Mouse (Mus musculus): ENCODE measurements around the gene Celf2. TPM values are rescaled to one million over a fixed set of nuclear protein-coding genes. Genes with fewer than 3 reads are reported as not detected.

The Celf2 gene
- polyA plus RNA-seq, 1 experiment from 2014 or later = 12.3 TPM

DNA sequence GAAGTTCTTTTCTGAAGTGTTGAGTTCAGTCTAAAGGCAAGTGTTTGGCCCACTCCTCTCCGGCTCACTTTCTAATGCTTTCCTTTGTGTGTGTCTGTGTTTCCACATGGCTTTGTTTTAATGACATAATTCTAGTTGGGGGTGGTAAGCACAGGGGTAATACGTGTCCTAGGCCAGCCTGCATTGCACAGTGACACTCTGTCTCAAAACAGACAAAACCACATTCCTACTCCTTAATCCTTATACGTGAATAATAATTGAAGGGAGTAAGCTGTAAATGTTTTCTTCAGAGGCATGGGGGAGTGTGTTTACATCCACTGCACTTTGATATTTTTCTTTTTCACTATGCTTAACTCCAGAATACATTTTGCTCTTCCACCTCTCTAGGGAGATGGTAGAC lies 415.9 kb downstream of the Celf2 start:
- Histone ChIP-seq H3K9me3 (ENCODE audit: control insufficient read depth, low read length) (no peaks in the 10 kb centered on the region), H3K4me1 (ENCODE audit: control insufficient read depth, insufficient read depth, low read length) (no peaks in the 10 kb centered on the region), H3K27ac (ENCODE audit: low read depth, low read length) (no peak overlapping the region), H3K36me3 (ENCODE audit: control insufficient read depth, insufficient read depth, low read length) (no peaks in the 10 kb centered on the region), H3K4me2 (replicated peaks; ENCODE audit: low read depth, low read length) (no peak overlapping the region), H3K9ac (ENCODE audit: low read depth, low read length) (no peak overlapping the region), H3K27me3 (ENCODE audit: control insufficient read depth, insufficient read depth, low read length) (no peaks in the 10 kb centered on the region), H3K4me3 (ENCODE audit: low read length) (no peak overlapping the region)
- no peak for ATAC-seq (ENCODE audit: low FRiP score, low TSS enrichment)
- WGBS = 68% methylated on average over 3 of the region's 3 CpGs

DNA sequence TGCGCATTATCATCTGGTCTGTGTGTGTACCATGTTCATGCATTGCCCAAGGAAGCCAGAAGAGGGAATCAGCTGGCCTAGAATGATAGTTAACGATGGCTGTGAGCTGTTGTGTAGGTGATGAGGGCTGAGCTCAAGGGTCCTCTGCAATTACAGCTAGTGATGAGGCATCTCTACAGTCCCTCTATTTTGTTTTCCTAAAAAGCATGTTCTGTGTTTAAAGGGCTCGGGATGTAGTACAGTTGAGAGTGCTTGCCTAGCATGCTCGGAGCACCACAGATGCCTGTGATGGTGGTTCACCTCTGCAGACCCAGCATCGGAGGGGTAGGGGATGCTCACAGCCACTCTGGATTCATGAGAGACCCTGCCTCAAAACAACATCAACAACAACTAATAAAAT lies 416.7 kb downstream of the Celf2 start:
- whole genome bisulfite sequencing = 97% methylated on average over 5 of the region's 5 CpGs

DNA sequence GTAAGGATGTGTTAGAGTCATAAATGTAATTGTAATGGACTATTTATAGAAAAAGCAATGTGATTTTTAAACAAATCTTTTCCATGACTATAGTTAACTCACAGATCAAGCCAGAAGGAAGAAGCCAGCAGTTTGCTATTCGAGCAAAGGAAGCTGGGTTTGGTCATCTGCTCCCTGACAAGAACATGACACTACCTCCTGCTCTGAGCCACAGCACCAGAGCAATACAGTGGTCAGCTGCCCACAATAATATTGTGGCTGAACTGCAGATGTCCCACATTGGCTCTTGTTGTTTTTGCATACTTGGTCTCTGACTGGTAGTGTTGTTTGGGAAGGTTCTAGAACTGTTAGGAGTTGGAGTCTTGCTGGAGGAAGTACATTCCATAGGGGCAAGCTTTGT lies 418.9 kb downstream of the Celf2 start:
- no peaks in the 10 kb centered on the region for H3K9me3 ChIP-seq (ENCODE audit: control insufficient read depth, low read length)
- no peaks in the 10 kb centered on the region for H3K36me3 ChIP-seq (ENCODE audit: control insufficient read depth, insufficient read depth, low read length)
- H3K4me2 ChIP-seq (replicated peaks; ENCODE audit: low read depth, low read length) = no peak overlapping the region
- no peaks in the 10 kb centered on the region for H3K4me1 ChIP-seq (ENCODE audit: control insufficient read depth, insufficient read depth, low read length)
- 75% methylated on average over 1 of the region's 1 CpGs for WGBS
- ATAC-seq (ENCODE audit: low FRiP score, low TSS enrichment) = no peak
- no peak overlapping the region for H3K9ac ChIP-seq (ENCODE audit: low read depth, low read length)
- no peak overlapping the region for H3K27ac ChIP-seq (ENCODE audit: low read depth, low read length)
- H3K4me3 ChIP-seq (ENCODE audit: low read length) = no peak overlapping the region
- H3K27me3 ChIP-seq (ENCODE audit: control insufficient read depth, insufficient read depth, low read length) = no peaks in the 10 kb centered on the region

More for the DNA sequence above, 416.7 kb downstream of the Celf2 start:
- Histone ChIP-seq H3K4me2 (replicated peaks; ENCODE audit: low read depth, low read length) (no peak overlapping the region), H3K27ac (ENCODE audit: low read depth, low read length) (no peak overlapping the region), H3K9ac (ENCODE audit: low read depth, low read length) (no peak overlapping the region), H3K27me3 (ENCODE audit: control insufficient read depth, insufficient read depth, low read length) (no peaks in the 10 kb centered on the region), H3K4me1 (ENCODE audit: control insufficient read depth, insufficient read depth, low read length) (no peaks in the 10 kb centered on the region), H3K4me3 (ENCODE audit: low read length) (no peak overlapping the region), H3K9me3 (ENCODE audit: control insufficient read depth, low read length) (no peaks in the 10 kb centered on the region), H3K36me3 (ENCODE audit: control insufficient read depth, insufficient read depth, low read length) (no peaks in the 10 kb centered on the region)
- ATAC-seq (ENCODE audit: low FRiP score, low TSS enrichment) = no peak

DNA sequence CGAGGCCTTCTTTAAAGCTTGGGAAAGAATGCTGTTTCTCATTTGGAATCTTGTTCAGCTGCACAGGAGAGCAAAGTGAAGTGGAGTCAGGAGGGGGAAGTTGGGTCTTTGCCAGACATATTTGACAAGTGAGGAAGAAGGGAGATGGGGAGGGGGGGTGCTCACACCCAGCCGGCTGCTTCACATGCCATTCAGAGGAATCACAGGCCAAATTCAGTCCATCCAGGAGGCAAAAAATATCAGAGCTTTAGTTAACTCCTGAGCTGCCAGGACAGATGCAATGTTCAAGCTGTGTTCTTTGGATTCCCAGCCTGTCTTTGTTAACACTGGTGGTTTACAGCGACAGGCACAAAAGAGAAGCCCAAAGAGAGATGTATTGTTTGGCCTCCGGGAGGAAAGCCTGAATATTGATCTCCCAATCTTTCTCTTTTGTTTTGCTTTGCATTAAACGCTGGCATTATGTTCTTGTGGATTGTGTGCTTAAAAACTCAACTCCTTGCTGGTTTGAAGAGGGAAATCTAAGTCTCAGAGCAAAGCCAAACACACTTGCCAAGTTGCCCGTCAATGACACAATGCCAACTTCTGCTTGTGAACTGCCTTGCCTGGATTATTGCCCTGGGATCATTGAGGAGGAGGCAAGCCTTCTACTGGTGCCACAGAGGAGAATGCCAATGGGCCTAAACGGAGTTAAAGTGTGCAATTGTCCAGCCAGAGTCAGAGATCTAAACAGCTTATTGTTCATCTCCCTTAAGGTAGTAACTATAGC lies 420.1 kb downstream of the Celf2 start:
- ATAC-seq (ENCODE audit: low FRiP score, low TSS enrichment) = no peak
- H3K36me3 ChIP-seq (ENCODE audit: control insufficient read depth, insufficient read depth, low read length) = no peaks in the 10 kb centered on the region
- H3K4me2 ChIP-seq (replicated peaks; ENCODE audit: low read depth, low read length) = no peak overlapping the region
- H3K4me3 ChIP-seq (ENCODE audit: low read length) = no peak overlapping the region
- no peaks in the 10 kb centered on the region for H3K4me1 ChIP-seq (ENCODE audit: control insufficient read depth, insufficient read depth, low read length)
- H3K9ac ChIP-seq (ENCODE audit: low read depth, low read length) = no peak overlapping the region
- H3K27me3 ChIP-seq (ENCODE audit: control insufficient read depth, insufficient read depth, low read length) = no peaks in the 10 kb centered on the region
- no peak overlapping the region for H3K27ac ChIP-seq (ENCODE audit: low read depth, low read length)
- H3K9me3 ChIP-seq (ENCODE audit: control insufficient read depth, low read length) = no peaks in the 10 kb centered on the region
- WGBS = 46% methylated on average over 7 of the region's 7 CpGs

DNA sequence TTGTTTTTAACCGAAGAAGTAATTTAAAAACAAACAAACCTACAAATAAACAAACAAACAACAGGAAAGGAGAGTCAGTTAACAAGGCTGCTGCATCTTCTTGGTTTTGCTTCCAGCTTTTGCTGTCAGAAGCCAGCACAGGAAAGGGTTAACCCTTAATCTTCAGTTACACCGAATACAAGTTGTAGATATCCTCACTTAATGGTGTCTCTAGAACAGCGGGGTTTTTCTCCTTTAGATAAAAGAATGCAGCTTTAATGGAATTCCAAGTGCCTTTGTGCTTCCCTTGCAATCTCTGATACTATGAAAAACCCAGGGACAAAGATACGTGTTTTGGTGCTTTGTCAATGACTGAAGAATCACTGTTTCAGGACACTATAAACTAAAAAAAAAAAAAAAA lies 420.8 kb downstream of the Celf2 start:
- H3K4me2 ChIP-seq (replicated peaks; ENCODE audit: low read depth, low read length) = no peak overlapping the region
- no peaks in the 10 kb centered on the region for H3K27me3 ChIP-seq (ENCODE audit: control insufficient read depth, insufficient read depth, low read length)
- no peaks in the 10 kb centered on the region for H3K36me3 ChIP-seq (ENCODE audit: control insufficient read depth, insufficient read depth, low read length)
- no peak overlapping the region for H3K9ac ChIP-seq (ENCODE audit: low read depth, low read length)
- H3K4me1 ChIP-seq (ENCODE audit: control insufficient read depth, insufficient read depth, low read length) = no peaks in the 10 kb centered on the region
- WGBS = 43% methylated on average over 4 of the region's 4 CpGs
- H3K4me3 ChIP-seq (ENCODE audit: low read length) = no peak overlapping the region
- no peak for ATAC-seq (ENCODE audit: low FRiP score, low TSS enrichment)
- no peak overlapping the region for H3K27ac ChIP-seq (ENCODE audit: low read depth, low read length)
- H3K9me3 ChIP-seq (ENCODE audit: control insufficient read depth, low read length) = no peaks in the 10 kb centered on the region

DNA sequence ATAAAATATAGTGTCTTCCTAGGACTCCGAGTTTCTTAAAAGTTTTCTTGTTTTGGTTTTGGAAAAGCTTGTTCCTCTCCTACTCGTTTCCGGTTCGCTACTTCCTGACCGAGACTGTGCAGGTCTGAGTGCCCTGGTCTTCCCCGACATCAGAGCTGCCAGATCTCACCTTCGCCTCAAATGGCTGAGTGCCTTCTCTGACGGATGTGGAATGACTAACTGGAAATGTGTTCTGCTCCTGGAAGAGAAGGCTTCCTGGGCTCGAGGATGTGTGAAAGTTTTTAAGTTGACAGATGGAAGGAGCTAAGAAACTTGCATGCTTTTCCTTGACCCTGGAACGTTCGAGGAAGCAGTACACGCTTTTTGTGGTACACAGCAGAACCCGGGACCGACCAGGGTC lies 421.9 kb downstream of the Celf2 start:
- H3K9ac ChIP-seq (ENCODE audit: low read depth, low read length) = no peak overlapping the region
- H3K4me1 ChIP-seq (ENCODE audit: control insufficient read depth, insufficient read depth, low read length) = 0 out of 2 replicates have a peak, but pooled peaks cover under 1% of the 10 kb centered on the region
- no peaks in the 10 kb centered on the region for H3K36me3 ChIP-seq (ENCODE audit: control insufficient read depth, insufficient read depth, low read length)
- no peak overlapping the region for H3K4me3 ChIP-seq (ENCODE audit: low read length)
- no peaks in the 10 kb centered on the region for H3K27me3 ChIP-seq (ENCODE audit: control insufficient read depth, insufficient read depth, low read length)
- H3K27ac ChIP-seq (ENCODE audit: low read depth, low read length) = no peak overlapping the region
- WGBS = 53% methylated on average over 14 of the region's 14 CpGs
- H3K9me3 ChIP-seq (ENCODE audit: control insufficient read depth, low read length) = no peaks in the 10 kb centered on the region
- no peak overlapping the region for H3K4me2 ChIP-seq (replicated peaks; ENCODE audit: low read depth, low read length)
- no peak for ATAC-seq (ENCODE audit: low FRiP score, low TSS enrichment)

DNA sequence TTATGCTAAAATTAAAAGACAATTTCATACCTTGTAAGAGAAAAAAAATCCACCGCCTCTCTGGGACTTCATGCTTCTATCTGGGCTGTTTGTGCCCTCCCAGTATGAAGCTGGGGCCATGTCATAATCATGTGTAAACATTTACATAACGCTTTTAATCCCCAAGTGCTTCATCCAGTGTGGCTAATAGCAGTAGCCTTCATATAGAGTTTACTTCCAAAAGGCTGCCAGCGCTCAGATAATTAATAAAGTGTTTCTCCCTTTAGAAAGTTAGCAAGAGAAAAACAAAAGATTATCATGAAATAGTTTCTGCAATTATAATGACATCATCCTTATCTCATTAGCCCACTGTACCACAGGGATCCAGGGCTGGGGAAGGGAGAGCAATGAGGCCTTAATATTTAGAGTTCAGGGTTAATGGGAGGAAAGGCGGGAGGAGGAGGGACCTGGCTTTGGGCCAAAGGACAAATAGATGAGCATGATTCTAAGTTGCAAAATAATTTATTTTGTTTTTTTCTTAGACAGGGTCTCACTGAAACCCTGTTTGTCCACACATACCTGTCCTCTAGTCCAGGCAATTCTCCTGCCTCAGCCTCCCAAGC lies 425.8 kb downstream of the Celf2 start:
- 73% methylated on average over 4 of the region's 4 CpGs for WGBS

DNA sequence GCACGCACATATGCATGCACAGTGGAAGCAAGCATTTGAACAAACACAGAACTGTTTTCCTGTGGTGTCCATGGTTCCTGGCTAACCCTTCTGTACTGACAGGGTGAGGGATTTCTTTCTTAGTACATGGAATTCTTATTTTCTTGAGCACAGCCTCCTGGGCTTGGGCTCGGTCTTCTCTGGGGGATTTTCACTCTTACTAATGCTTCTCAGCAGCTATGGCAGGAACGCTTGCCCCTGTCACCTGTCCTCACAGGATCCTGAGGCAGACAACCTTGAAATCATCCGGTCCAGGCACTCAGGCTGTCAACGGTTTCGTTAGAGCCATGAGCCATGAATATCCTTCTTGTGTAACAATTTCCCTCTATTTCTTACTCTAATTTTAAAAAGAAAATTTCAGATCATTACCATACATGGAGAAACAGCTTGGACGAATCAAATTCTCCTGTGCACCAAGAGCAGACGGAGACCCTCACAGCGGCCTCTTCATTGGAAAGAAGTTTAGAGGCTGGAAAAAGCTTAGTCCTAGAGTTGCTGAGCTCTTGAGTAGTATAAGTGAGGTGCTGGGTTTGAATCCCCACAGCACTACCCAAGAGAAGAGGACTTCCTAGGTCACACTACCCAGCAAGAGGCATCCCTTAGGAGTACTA lies 426.9 kb downstream of the Celf2 start:
- no peak overlapping the region for H3K27ac ChIP-seq (ENCODE audit: low read depth, low read length)
- H3K4me3 ChIP-seq (ENCODE audit: low read length) = no peak overlapping the region
- H3K4me1 ChIP-seq (ENCODE audit: control insufficient read depth, insufficient read depth, low read length) = peaks cover 13% of the 10 kb centered on the region; the same call in 1 of the 2 replicates
- H3K4me2 ChIP-seq (replicated peaks; ENCODE audit: low read depth, low read length) = no peak overlapping the region
- no peaks in the 10 kb centered on the region for H3K27me3 ChIP-seq (ENCODE audit: control insufficient read depth, insufficient read depth, low read length)
- H3K9me3 ChIP-seq (ENCODE audit: control insufficient read depth, low read length) = peaks cover 1% of the 10 kb centered on the region; the same call in 1 of the 2 replicates
- no peaks in the 10 kb centered on the region for H3K36me3 ChIP-seq (ENCODE audit: control insufficient read depth, insufficient read depth, low read length)
- WGBS = 80% methylated on average over 9 of the region's 9 CpGs
- ATAC-seq (ENCODE audit: low FRiP score, low TSS enrichment) = no peak; the same call in 1 of the 2 replicates
- H3K9ac ChIP-seq (ENCODE audit: low read depth, low read length) = no peak overlapping the region; the same call in 1 of the 2 replicates

More for the DNA sequence above, 425.8 kb downstream of the Celf2 start:
- Histone ChIP-seq H3K27ac (ENCODE audit: low read depth, low read length) (no peak overlapping the region), H3K4me3 (ENCODE audit: low read length) (no peak overlapping the region), H3K36me3 (ENCODE audit: control insufficient read depth, insufficient read depth, low read length) (no peaks in the 10 kb centered on the region), H3K27me3 (ENCODE audit: control insufficient read depth, insufficient read depth, low read length) (no peaks in the 10 kb centered on the region), H3K4me2 (replicated peaks; ENCODE audit: low read depth, low read length) (no peak overlapping the region; the same call in 1 of the 2 replicates), H3K9ac (ENCODE audit: low read depth, low read length) (no peak overlapping the region), H3K4me1 (ENCODE audit: control insufficient read depth, insufficient read depth, low read length) (peaks cover 13% of the 10 kb centered on the region; the same call in 1 of the 2 replicates), H3K9me3 (ENCODE audit: control insufficient read depth, low read length) (no peaks in the 10 kb centered on the region)
- no peak for ATAC-seq (ENCODE audit: low FRiP score, low TSS enrichment)

Data from kidney, embryonic 14.5 days (tissue).